Comparison of ENCODE assay signal across 24 mouse cellular contexts in genomic region chr10:20551341-20551740, GRCm38 (mm10).
"Had no signal": no experiment of that assay in that cellular context is flagged by ENCODE, and none has a peak within 500 bp of the region (broad histone marks: within the 10 kb centered on the region; RNA-seq: fewer than 3 reads in every experiment).

No protein-coding gene starts in this region.

- H3K4me1 ChIP-seq: liver, embryonic 15.5 days had no signal

- DNase-seq: kidney, adult 8-10 months; layer of hippocampus, adult 9-11 months; liver; lung, adult 18-20 months; lung, postnatal 14 days; lung, postnatal 4 days; retina, postnatal 1 day; right cerebral cortex, postnatal 25 days; spleen, adult 18-20 months; thymus, adult 18-20 months; thymus, postnatal 36 days had no signal

- H3K27me3 ChIP-seq: limb, embryonic 13.5 days; lung, embryonic 15.5 days; neural tube, embryonic 13.5 days; stomach, embryonic 15.5 days had no signal

- H3K9me3 ChIP-seq: limb, embryonic 10.5 days; limb, embryonic 13.5 days; liver, embryonic 12.5 days; liver, embryonic 15.5 days; lung, embryonic 15.5 days; midbrain, embryonic 10.5 days; midbrain, embryonic 13.5 days; neural tube, embryonic 13.5 days; stomach, embryonic 15.5 days had no signal

- ATAC-seq: liver, embryonic 12.5 days; midbrain, embryonic 13.5 days; midbrain, embryonic 16.5 days had no signal

- H3K9ac ChIP-seq: limb, embryonic 13.5 days; liver, embryonic 12.5 days; liver, embryonic 15.5 days; lung, embryonic 15.5 days; midbrain, embryonic 13.5 days; neural tube, embryonic 13.5 days; stomach, embryonic 15.5 days had no signal

- H3K4me3 ChIP-seq: layer of hippocampus, adult 2 months; limb, embryonic 10.5 days; limb, embryonic 13.5 days; liver, embryonic 12.5 days; liver, embryonic 15.5 days; lung, embryonic 15.5 days; midbrain, embryonic 10.5 days; midbrain, embryonic 13.5 days; myocyte; neural tube, embryonic 13.5 days; stomach, embryonic 15.5 days had no signal

- H3K4me2 ChIP-seq: limb, embryonic 13.5 days; liver, embryonic 12.5 days; liver, embryonic 15.5 days; lung, embryonic 15.5 days; midbrain, embryonic 13.5 days; neural tube, embryonic 13.5 days; stomach, embryonic 15.5 days had no signal

- H3K36me3 ChIP-seq: limb, embryonic 10.5 days; limb, embryonic 13.5 days; liver, embryonic 12.5 days; liver, embryonic 15.5 days; lung, embryonic 15.5 days; midbrain, embryonic 10.5 days; midbrain, embryonic 13.5 days; neural tube, embryonic 13.5 days; stomach, embryonic 15.5 days had no signal

- H3K27ac ChIP-seq: kidney, postnatal 0 days; layer of hippocampus, adult 2 months; limb, embryonic 10.5 days; limb, embryonic 13.5 days; liver, embryonic 12.5 days; liver, embryonic 15.5 days; midbrain, embryonic 10.5 days; midbrain, embryonic 13.5 days; neural tube, embryonic 13.5 days; stomach, embryonic 15.5 days had no signal
